9 mouse cellular contexts compared by ENCODE assay signal in genomic region chr4:52958693-52959092, GRCm38 (mm10). TPM values are rescaled to one million over a fixed set of nuclear protein-coding genes. Genes with fewer than 3 reads are reported as not detected.
DNase-seq lines count a peak whose midpoint lies in the region; ATAC-seq and TF ChIP-seq lines count a peak whose summit lies in the region.
"Had no signal": no experiment of that assay in that cellular context is flagged by ENCODE, and none has a peak within 500 bp of the region (broad histone marks: within the 10 kb centered on the region; RNA-seq: fewer than 3 reads in every experiment).

No protein-coding gene starts in this region.

- H3K9me3 ChIP-seq in forebrain, embryonic 16.5 days (ENCODE audit: control insufficient read depth, low read length) = no peaks in the 10 kb centered on the region

- TF ChIP-seq CTCF in testis, adult 2 months (IDR thresholded peaks at IDR 0.05; ENCODE audit: control insufficient read depth, insufficient read depth, insufficient replicate concordance, low read depth, low read length) = peak; percentile 26; the same call in 1 of the 2 replicates

- DNase-seq in testis, postnatal 10 days (ENCODE audit: low spot score) = no peak
- DNase-seq in layer of hippocampus, adult 9-11 months = peak; percentile 66
- peak; percentile 8 for DNase-seq in thymus, postnatal 4 days

- WGBS in forebrain, embryonic 16.5 days = 22% methylated on average over 4 of the region's 4 CpGs

- H3K4me3 ChIP-seq in testis, adult 2 months (ENCODE audit: control insufficient read depth, low read depth, low read length) = no peak overlapping the region
- no peak overlapping the region for H3K4me3 ChIP-seq in forebrain, embryonic 16.5 days (replicated peaks; ENCODE audit: low read length)
- H3K4me3 ChIP-seq: erythroblast, embryonic 14.5 days had no signal

- H3K36me3 ChIP-seq in testis, adult 2 months (ENCODE audit: control insufficient read depth, insufficient read depth, low read length) = no peaks in the 10 kb centered on the region
- no peaks in the 10 kb centered on the region for H3K36me3 ChIP-seq in forebrain, embryonic 16.5 days (ENCODE audit: control insufficient read depth, insufficient read depth)

- no peaks in the 10 kb centered on the region for H3K4me1 ChIP-seq in testis, adult 2 months (ENCODE audit: control insufficient read depth, insufficient read depth, low read length)
- H3K4me1 ChIP-seq in forebrain, embryonic 16.5 days (replicated peaks; ENCODE audit: control insufficient read depth, insufficient read depth, low read length) = no peaks in the 10 kb centered on the region

- no peak overlapping the region for H3K4me2 ChIP-seq in forebrain, embryonic 16.5 days (ENCODE audit: low read length)

- no peak overlapping the region for H3K9ac ChIP-seq in forebrain, embryonic 16.5 days (replicated peaks; ENCODE audit: low read depth, low read length)

- peak; percentile 78; the same call in 1 of the 2 replicates for ATAC-seq in cerebellum, adult (ENCODE audit: insufficient number of reproducible peaks, low FRiP score, low TSS enrichment)
- peak; percentile 85 for ATAC-seq in forebrain, embryonic 16.5 days
- peak; percentile 59; the same call in 1 of the 2 replicates for ATAC-seq in megakaryocyte, adult 5-6 weeks (ENCODE audit: poor library complexity, severe bottlenecking)
- no peak for ATAC-seq in activated CD4-positive, CD25-positive, alpha-beta regulatory T cell, adult 4 months

- no peak for TF ChIP-seq POLR2A in testis, adult 2 months (IDR thresholded peaks at IDR 0.05; ENCODE audit: control insufficient read depth, low read depth, low read length)

- H3K27ac ChIP-seq in testis, adult 2 months (ENCODE audit: control insufficient read depth, insufficient read depth, low read depth, low read length) = no peak overlapping the region
- H3K27ac ChIP-seq in forebrain, embryonic 16.5 days (ENCODE audit: low read length) = no peak overlapping the region

- no peaks in the 10 kb centered on the region for H3K27me3 ChIP-seq in testis, adult 2 months (ENCODE audit: control insufficient read depth, insufficient read depth, low read length)
- no peaks in the 10 kb centered on the region for H3K27me3 ChIP-seq in forebrain, embryonic 16.5 days (replicated peaks; ENCODE audit: control insufficient read depth, insufficient read depth, low read length)

RNA-seq across cellular contexts. Expression of gene Olfr270, which starts 5.7 kb away (rescaled TPM):
- not detected in 2 replicates for polyA plus RNA-seq in testis, adult 2 months (2012; rRNA removed)
- polyA plus RNA-seq in forebrain, embryonic 16.5 days (2015; fragmentation: Nextera tagmentation; extraction: Ambion mirVana) = not detected in 2 replicates
- total RNA-seq in megakaryocyte, adult 5-6 weeks (2015) = not detected in 2 replicates
- total RNA-seq in megakaryocyte, adult 5-6 weeks (2017) = not detected in 2 replicates
- not detected for polyA plus RNA-seq in activated CD4-positive, CD25-positive, alpha-beta regulatory T cell, adult 4 months (2017; shearing (Covaris generic))
- polyA plus RNA-seq: erythroblast, embryonic 14.5 days had no signal

RNA-seq across cellular contexts. Expression of gene Nipsnap3a, which starts 30.4 kb away (rescaled TPM):
- 107 and 121 TPM in 2 replicates for polyA plus RNA-seq in testis, adult 2 months (2012; rRNA removed)
- polyA plus RNA-seq in forebrain, embryonic 16.5 days (2015; fragmentation: Nextera tagmentation; extraction: Ambion mirVana) = not detected in 2 replicates
- total RNA-seq in megakaryocyte, adult 5-6 weeks (2015) = not detected in 2 replicates
- total RNA-seq in megakaryocyte, adult 5-6 weeks (2017) = not detected in 2 replicates
- polyA plus RNA-seq in activated CD4-positive, CD25-positive, alpha-beta regulatory T cell, adult 4 months (2017; shearing (Covaris generic)) = not detected
- polyA plus RNA-seq: erythroblast, embryonic 14.5 days had no signal

RNA-seq across cellular contexts. Expression of gene Olfr272, which starts 39.7 kb away (rescaled TPM):
- polyA plus RNA-seq in testis, adult 2 months (2012; rRNA removed) = not detected in 2 replicates
- polyA plus RNA-seq in forebrain, embryonic 16.5 days (2015; fragmentation: Nextera tagmentation; extraction: Ambion mirVana) = not detected in 2 replicates
- not detected in 2 replicates for total RNA-seq in megakaryocyte, adult 5-6 weeks (2015)
- not detected in 2 replicates for total RNA-seq in megakaryocyte, adult 5-6 weeks (2017)
- polyA plus RNA-seq in activated CD4-positive, CD25-positive, alpha-beta regulatory T cell, adult 4 months (2017; shearing (Covaris generic)) = not detected
- polyA plus RNA-seq: erythroblast, embryonic 14.5 days had no signal

RNA-seq across cellular contexts. Expression of gene Nipsnap3b, which starts 53.0 kb away (rescaled TPM):
- polyA plus RNA-seq in testis, adult 2 months (2012; rRNA removed) = 5.4 and 6.5 TPM in 2 replicates
- 157 and 158 TPM in 2 replicates for polyA plus RNA-seq in forebrain, embryonic 16.5 days (2015; fragmentation: Nextera tagmentation; extraction: Ambion mirVana)
- 64.5 and 75.2 TPM in 2 replicates for total RNA-seq in megakaryocyte, adult 5-6 weeks (2015)
- total RNA-seq in megakaryocyte, adult 5-6 weeks (2017) = 38.2 and 42.1 TPM in 2 replicates
- 10 to 100 TPM; 69.3 to 80.6 TPM for polyA plus RNA-seq in activated CD4-positive, CD25-positive, alpha-beta regulatory T cell, adult 4 months (2017; shearing (Covaris generic))

Comparison
In these comparisons a context has a peak if more than half of its experiments do, and no peak if none do; other contexts are left out.
1. RNA of gene Nipsnap3a, which starts 30.4 kb away (polyA plus RNA-seq): 107 to 121 TPM in testis, adult 2 months; not detected in forebrain, embryonic 16.5 days and not detected in activated CD4-positive, CD25-positive, alpha-beta regulatory T cell, adult 4 months; every median in the first group is over 100 times any median in the second.